ENCODE assay signal across 6 mouse cellular contexts in the genomic region with DNA sequence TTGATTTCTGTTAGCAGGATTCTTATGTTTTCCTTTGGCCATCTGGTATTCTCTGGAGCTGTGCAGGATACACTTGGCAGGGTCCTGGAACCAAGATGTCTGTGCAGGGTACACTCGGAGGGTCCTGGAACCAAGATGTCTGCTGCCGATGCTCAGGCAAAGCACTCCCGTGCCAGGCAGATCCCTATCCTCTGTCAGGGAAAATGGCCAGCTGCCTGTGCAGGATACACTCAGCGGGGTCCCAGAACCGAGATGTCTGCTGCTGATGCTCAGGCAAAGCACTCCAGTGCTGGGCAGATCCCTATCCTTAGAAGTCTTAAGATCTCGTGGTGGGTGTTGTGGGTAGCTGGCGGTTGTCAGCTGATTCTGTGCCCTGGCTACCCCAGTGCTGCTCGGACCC.
DNase-seq lines count a peak whose midpoint lies in the region; ATAC-seq and TF ChIP-seq lines count a peak whose summit lies in the region.
"Not testable (repeated sequence)": the region's sequence is repeated elsewhere in the genome, so short reads cannot be mapped to it uniquely, and the experiment has no call there.

No protein-coding gene starts in this region.

- not testable (repeated sequence) for H3K9me3 ChIP-seq in E14TG2a.4 (ENCODE audit: low read length)

- H3K27me3 ChIP-seq in E14TG2a.4 (ENCODE audit: insufficient read depth, low read length): not testable (repeated sequence)

- DNase-seq in ZHBTc4 (ENCODE audit: low read depth, low spot score): peak; percentile 0
- peak; percentile 48 for DNase-seq in cerebellum, postnatal 14 days
- DNase-seq in layer of hippocampus, adult 11-12 months (ENCODE audit: low spot score): peak; percentile 2
- DNase-seq in urinary bladder, postnatal 10 days (ENCODE audit: low spot score): peak; percentile 7

- 0 out of 2 replicates have a peak, but pooled peaks have one; percentile 16 for ATAC-seq in frontal cortex, adult (ENCODE audit: low TSS enrichment)

- not testable (repeated sequence) for H3K36me3 ChIP-seq in E14TG2a.4 (ENCODE audit: insufficient read depth, low read length)

- peak overlapping the region; percentile 62 for H3K4me3 ChIP-seq in E14TG2a.4 (replicated peaks; ENCODE audit: low read length)

- not testable (repeated sequence) for TF ChIP-seq CTCF in E14TG2a.4 (conservative IDR thresholded peaks at IDR 0.05; ENCODE audit: low read length)

- H3K4me1 ChIP-seq in E14TG2a.4 (replicated peaks; ENCODE audit: low read depth, low read length): not testable (repeated sequence)

Comparison
In these comparisons a context has a peak if more than half of its experiments do, and no peak if none do; other contexts are left out.
1. Peak in every context shown above with its lines: DNase-seq, ATAC-seq and H3K4me3 ChIP-seq.